Mouse (Mus musculus) heart, adult 8-10 months (tissue): ENCODE data around the gene Plac1. TPM values are rescaled to one million over a fixed set of nuclear protein-coding genes. Genes with fewer than 3 reads are reported as not detected.

Experiments
- DNase-seq: peaks from one replicate; pipeline ENCODE4 v3.0.0; 2022; ENCODE audit warnings: low spot score
- total RNA-seq, 4 experiments: library from RNA; stranded (reverse); gene quantifications; 2 replicates each; pipeline ENCODE4 v1.2.4; 2022

Plac1 gene
- total RNA-seq, 4 experiments from 2014 or later = not detected

DNA sequence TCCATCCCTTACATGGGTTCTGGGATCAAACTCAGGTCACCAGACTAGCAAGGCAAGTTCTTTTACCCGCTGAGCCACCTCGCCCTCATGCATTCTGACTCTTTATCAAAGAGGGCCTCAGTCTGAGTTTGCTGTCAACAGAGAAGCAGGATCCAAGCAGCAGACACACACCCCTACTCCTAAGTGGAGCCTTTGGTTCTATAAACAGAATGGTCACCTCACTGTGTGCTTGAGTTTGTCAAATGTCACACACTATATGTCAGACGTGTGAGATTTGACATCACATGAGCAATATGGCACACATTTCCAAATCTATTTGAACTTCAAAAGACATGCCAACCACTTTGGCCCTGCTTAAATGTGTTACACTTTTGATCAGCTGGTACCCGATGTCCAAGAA lies 42.2 kb downstream of the Plac1 start:
- no peak for DNase-seq

DNA sequence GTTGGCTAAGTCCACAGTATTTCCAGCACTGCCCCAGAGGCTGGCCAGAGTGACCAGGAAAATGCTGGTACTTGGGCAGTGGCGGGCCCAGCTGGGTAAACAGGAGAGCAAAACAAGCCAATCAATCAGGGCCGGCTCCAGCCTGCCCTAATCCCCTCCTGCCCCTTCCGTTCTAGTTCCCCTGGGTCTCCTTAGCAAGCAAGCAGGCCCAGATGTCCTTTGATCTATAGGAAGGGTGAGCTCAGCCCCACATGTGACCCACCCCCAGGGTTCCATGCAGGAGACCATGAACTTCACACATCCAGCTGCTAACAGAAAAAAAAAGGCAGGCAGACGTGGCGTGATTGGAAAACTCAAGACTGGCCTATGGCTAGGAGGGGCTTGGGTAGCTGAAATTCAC lies 43.5 kb downstream of the Plac1 start:
- DNase-seq = no peak

DNA sequence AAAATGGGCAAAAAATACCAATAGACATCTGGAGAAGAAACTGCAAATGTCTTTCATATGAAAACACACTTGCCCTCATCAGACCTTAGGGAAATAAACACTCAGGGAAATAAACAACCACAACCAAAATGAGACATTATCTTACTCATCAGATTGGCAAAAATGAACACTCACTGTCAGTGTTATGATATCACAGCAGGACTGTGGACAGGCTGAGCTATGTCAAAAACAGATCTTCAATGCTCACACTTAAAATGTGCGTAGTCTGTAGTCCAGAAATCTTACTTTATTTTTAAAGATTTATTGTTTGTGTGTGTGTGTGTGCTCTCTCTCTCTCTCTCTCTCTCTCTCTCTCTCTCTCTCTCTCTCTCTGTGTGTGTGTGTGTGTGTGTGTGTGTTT lies 51.2 kb downstream of the Plac1 start:
- DNase-seq = no peak

DNA sequence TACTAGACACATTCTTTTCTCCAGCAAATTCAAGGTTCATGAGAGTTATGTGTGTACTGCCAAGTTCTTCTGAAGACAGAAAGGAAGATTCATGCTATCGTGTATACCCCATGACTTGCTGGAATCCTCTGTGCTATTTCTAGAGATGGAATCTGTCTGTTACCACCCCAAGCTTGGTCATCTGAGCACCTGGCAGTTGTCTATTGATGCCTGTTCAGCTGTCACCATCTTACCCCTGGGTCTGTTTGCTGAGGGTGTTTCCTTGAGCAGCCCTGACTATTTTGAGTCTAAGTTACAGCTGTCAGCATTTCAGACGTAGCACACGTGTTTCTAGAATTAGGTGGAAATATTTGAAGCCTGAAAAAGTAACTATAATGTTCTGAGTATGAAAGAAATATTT lies 60.1 kb downstream of the Plac1 start:
- no peak for DNase-seq

DNA sequence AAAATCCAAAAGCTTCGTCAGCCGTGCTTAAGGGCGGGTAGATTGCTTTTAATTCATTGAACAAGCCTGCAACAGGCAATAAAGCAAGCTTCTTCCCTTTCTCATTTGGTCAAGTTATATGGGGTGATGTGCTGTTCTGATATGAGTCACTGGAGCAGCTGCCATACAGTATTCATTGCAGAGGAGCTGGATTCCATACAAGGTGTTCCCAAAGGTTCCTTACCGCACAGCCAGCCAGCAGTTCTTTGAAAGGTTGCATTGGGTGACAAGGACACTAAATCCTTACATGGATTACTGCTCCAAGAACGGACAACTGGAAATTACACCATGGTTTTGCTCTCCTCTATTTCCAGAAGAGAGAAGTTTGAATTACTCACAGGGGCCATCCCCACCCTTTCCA lies 63.6 kb downstream of the Plac1 start:
- no peak for DNase-seq

DNA sequence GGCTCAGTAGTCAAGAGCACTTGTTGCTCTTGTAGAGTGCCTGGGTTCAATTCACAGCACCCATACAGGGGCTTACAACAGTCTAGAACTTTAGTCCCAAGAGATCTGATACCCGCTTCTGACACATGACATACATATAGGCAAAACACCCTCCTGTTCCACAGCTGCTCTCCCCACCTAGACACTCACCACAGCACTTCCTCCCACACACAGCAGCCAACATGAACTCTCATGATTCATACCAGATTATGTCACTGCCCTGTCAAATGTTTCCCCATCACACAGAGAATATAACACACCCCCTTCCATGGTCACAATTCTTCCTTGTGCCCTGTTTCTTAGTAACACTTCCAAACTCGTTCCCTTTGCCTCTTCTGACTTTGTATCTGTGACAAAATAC lies 71.3 kb downstream of the Plac1 start:
- DNase-seq = no peak

DNA sequence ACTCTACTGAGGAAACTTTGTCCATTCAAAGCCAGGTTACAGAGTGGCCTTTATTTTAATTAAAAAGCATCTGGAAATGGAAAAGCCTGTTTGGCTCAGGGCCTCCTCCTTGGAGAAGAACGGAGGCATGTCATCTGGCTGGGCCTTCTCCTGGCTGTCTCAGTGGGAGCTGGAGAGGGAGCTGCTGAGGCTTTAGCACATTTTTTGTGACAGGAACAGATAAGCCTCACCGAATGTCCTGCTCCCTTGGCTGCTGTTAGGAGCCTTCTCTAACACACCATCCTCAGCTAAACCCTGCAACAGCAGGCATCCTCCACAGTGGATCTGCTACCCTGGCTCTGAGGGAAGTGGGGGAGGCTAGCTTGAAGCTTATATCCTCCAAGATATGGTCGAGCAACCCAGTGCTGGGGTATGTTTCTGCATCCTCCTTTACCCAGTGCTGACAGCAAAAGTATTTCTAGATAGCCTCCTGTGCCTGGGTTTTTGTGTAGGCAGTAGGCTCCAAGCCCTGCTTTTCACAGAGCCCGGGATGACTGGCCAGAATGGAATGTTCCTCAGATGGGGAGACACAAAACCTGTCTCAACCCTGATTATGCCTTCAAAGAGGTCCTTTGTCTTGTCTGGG lies 72.9 kb downstream of the Plac1 start:
- DNase-seq = peak; percentile 10

DNA sequence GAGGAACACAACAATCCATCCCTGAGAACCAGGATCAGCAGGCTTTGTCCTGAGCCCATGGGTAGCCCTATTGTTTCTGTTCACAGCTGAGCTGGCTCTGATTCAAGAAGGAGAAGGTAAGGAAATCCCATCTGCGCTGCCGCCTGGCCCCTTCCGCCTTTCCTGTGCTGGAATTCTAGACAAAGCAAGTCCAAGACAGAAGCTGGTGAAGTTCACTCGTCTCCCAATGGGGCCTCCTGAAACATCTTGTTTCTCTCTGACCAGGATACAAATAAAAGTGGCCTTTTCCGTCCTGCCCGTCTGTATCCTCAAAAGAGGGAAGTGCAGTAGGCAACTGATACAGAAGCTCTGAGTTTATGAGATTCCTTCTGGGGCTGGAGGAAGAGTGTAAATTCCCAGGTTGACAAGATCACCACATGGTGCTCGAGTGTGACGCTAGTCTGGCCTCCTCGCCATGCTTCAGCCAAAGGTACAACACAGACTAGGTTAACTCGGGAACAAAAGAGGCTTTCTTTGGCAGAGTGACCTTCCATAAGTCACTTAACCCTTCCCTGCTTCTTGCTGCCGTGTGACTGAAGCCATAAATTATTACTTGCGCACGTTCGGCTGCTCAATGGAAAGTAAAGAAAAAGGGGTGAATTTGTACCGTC lies 73.5 kb downstream of the Plac1 start:
- peak; percentile 53 for DNase-seq

DNA sequence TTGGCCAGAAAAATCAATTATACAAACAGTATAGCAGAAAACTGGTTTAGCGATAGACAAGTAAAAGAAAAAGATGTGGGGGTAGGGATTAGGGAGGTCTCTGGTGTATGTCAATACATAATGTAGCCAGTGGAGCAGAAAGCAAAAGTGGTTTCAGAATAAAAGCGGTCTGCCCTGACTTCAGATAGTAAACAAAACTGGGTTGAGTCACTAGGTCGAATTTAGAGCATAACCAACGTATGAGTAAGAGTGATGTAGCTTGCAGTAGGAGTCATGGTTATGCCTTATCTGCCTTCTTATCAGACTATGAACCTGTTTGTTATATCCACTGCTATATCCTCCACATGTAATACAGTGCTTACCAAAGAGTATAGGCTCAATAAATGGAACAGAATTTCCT lies 77.3 kb downstream of the Plac1 start:
- DNase-seq = no peak

DNA sequence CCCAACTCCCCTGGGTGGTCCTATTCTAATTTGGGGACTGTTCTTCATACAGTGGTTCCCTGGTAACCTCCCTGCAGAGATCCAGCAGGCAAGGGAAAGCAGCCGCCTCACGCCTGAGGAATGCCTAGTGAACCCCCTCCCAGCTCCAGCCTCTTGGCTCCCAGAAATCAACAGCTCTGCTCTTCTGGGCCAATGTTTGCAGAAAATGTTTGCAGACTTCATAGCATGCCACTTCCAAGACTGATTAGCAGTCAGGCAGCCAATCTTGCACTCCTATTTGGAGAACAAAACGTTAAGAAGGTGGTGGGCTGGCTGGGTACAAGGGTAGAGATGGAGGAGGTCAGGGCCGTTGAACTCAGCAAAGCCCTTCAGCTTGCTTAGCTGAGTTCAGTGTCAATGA lies 78.3 kb downstream of the Plac1 start:
- no peak for DNase-seq

DNA sequence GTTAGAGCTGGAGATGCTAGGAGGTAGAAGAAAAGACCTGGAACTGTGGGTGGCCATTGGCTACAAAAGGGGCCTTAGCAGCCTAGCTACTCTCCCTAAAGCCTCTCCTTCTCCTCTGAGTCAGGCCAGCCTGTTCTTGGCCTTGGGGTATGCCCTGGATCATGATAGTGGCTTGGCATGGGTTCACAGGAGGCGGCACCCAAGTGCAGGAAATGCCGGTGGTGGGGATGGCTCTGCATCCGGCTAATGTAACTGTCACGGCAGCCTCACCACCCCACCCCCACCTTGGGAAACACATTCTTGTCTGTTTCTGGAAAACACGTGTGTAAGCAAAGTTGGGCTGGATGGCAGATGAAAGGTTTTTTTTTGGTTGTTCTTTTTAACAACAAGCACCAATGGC lies 78.8 kb downstream of the Plac1 start:
- no peak for DNase-seq

DNA sequence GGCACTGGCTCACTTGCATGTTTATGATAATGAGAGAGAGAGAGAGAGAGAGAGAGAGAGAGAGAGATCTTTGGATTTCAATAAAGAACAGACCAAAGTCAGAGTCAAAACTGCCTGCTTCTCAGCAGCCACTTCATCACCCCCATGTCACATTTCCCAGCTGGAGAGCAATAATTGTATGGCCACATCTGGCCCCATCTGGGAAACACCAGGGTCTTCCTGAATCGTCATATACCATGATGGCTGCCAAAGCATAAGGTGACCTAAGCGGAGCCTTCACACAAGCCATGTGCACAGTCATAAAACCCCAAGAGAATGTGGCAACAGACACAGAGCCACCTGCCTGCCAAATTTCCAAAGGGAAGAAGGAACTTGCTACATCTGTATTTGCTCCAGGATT lies 91.9 kb downstream of the Plac1 start:
- DNase-seq = no peak

DNA sequence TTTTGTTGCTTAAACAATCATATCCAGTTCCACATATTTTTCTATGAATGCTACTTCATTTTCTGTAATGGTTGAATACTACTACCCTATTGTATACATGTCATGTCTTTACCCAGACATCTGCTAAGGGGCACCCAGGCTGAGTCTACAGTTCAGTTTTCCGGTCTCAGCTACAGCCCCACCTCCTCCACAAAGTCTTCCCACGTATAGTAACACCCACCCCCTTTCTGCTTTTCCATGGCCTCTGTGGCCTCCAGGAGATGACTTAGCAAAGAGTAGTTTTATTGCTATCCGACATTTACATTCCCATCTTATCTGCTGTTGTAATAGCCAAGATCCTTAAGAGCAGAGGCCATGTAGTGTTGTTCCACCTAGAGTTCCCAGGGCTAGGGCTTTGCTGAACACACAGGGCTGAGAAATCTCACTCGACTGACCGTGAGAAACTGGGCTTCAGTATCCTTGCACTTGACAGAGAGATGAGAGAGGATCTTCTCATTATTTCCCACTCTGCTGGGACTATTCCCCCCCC lies 93.5 kb downstream of the Plac1 start:
- DNase-seq = no peak

DNA sequence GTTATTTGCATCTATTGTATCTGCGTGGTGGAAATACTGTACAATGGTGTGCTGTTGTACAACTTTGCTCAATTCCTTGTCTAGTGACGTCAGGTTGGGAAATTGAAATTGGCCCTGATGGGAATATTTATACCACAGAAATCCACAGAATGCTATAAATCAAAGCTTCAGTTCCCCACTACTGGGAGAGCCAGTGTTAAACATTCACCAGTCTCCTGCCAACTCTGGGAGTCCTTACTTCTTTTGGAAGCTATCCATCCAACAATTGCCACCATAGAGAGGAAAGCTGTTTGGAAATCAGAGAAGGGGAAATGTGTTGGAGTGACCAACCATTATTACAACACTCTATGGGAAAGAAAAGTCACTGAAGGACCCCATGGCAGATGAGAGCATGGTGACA lies 100.3 kb downstream of the Plac1 start:
- no peak for DNase-seq

DNA sequence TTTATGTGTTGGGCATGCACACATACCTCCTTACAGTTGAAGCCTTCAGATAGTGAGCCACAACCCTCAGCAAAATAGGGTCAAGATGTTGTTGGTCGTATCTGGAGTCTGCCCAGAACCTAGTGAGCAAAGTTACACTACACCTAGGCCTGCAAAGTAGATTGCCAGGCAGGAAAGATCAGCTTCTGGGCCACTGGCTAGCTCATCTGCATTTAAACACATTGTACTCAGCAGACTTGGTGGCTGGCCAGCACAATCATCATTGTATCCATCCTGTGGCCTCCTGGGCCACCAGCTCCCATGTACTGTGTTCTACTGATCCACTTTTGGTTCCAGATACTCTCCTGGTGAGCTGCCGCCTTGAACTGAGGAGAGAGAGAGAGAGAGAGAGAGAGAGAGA lies 102.8 kb downstream of the Plac1 start:
- no peak for DNase-seq

DNA sequence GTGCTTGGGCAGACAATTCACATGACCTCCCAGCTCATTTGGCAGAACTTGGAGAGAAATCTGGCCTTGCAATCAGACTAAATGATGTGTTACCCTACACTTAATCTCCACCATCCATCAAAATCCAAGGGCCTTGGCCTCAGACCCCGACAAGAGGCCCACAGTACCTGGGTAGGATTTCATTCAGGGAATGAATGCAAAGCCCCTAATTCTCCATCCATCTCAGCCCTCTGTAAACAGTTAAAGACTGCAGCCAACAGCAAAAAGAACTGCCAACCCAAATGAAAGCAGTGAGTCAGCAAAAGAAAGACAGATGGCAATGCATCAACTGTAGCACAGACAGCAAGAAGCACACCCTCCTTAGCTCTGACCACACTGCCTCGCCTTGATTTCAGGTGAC lies 110.4 kb downstream of the Plac1 start:
- DNase-seq = no peak

DNA sequence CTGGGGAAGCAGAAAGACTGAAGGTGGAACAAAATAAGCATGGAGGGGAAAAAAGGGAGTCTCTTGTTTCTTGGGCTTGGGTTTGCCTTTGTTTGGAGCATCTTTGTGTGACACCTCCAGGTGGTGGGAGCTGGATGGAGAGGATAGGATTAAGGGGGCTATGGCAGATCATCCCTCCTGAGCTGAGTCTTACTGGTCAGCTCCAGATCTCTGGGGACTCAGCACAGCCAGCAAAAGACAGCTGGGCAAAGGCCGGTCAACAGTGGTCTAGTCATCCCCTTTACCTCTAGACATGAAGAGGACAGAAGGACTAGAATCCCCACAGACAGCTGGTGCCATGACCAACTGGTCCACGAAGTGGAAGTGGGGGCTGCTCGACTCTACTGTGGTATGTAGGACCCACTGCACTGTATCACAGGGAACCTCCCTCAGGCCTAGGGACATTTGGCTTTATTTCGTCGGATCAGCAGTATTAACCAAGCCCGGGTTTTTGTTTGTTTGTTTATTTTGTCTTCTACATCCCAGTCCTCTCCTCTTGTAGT lies 113.3 kb downstream of the Plac1 start:
- DNase-seq = no peak

DNA sequence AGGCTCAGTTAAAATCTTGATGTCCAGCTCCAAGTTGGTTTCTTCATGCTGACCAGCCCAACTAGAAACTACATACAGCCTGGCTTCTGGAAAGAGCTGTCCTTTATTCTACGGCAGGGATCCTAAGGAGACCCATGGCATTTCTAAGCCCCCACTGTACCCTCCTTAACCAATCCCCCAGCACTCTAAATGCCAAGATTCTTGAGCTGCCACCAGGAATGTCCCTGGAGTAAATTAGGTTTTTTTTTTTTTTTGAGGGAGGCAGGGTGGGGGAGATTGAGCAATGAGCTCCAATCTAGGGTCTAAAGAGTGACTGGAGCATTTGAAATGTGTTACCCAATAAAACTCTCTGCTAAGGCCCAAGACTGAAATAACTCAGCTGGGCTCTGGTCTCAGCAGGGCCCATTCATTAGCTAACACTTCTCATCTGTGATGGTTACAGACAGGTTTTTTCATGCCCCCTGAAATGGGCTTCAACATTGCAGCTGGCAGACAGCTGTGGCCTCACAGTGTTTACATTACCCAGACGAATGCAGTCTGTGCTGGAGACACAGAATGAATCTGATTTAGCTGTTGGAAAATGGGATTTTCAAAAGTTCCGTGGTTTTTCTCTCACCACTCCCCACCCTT lies 114.0 kb downstream of the Plac1 start:
- DNase-seq = no peak

DNA sequence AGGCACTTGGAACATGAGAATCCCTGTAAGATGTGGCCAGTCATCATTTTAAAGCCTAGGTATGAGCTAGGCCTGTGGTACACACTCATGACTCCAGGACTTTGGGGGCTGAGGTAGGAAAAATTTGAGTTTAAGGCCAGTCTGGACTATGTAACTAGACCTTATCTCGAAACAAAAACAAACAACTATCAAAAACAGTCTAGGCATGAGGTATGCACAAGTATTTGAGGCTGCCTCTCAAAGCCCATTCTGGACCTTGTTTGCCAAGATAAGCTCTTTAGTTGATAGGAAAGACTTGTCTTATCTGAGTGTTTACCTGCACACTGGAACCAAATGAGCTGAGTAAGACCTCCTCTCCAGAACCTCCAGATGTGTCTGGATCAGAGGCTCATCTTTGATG lies 116.3 kb downstream of the Plac1 start:
- DNase-seq = no peak

DNA sequence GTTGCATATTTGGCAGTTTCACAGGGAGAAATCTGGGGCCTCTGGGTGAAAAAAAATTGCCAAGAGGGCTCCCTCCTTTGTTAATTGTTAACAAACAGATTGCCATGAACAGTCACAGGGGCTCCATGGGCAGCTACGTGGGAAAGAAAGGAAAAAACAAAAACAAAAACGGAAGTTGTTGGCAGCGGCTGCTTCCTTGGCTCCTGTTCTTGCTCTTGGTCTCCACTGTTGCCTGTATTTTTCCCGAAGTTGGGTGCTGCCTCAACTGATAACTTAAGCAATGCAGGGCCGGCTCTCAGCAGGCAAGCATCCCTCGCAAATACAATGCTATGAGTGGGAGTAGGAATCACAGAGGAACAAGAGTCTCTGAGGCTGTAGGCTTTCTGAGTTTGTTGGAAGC lies 121.3 kb downstream of the Plac1 start:
- no peak for DNase-seq

DNA sequence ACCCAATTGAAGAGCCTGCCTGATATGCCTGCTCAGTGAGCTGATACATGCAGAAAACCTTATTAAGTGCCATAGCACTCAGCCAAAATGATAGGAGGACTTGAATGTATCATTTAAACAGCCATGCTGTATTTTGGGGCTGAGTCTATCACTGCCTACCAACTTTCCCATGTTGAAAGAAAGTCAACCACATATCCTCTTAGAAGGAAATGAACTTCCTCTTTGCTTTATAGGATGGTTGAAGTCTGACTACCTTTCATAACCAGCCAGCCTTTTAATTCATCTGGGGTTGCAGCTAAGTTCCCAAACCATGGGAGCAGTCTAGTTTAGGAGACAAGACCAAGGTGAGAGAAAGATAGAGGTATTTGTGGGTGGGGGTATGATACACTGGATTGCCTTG lies 121.9 kb downstream of the Plac1 start:
- DNase-seq = no peak

DNA sequence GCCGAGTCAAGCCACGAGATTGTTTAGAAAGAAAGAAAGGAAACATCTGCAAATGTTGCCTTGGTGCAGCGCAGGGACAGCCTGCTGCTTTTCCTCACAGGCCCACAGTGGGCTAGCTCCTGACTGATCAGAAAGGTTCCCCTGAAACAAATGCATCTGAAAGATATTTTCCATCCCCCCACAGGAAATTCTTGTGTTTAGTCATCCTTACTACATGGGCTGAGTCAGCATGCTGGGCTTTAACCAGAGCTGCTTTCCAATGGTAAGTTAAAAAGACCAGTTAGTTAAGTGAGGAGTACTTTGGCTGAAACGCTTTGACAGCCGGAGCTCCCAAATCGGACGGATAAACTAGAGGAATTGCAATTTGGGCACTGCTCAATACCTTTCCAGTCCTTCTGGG lies 124.9 kb downstream of the Plac1 start:
- peak; percentile 28 for DNase-seq

DNA sequence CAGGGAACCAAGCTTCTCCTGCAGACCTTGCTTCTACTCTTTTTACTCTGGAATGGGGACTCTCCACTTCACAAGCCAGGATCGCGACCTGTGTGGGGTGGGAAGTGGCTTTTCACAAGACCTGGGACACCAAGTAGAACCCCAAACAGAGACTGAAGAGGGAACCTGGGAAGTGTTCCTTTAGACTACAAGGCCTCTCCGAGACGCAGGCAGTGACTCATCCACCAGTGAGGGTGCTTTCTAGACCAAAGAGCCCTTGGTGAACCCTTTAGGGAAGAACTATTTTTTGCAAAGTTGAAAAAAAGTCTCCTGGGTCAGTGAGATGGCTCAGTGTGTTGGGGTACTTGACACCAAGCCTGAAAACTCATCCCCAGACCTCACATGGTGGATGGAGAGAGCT lies 129.8 kb downstream of the Plac1 start:
- DNase-seq = no peak
